Mouse (Mus musculus): ENCODE data around the gene Cyth1. TPM values are rescaled to one million over a fixed set of nuclear protein-coding genes. Genes with fewer than 3 reads are reported as not detected.

Gene Cyth1
- polyA plus RNA-seq, 1 experiment, result 19.5 TPM

DNA sequence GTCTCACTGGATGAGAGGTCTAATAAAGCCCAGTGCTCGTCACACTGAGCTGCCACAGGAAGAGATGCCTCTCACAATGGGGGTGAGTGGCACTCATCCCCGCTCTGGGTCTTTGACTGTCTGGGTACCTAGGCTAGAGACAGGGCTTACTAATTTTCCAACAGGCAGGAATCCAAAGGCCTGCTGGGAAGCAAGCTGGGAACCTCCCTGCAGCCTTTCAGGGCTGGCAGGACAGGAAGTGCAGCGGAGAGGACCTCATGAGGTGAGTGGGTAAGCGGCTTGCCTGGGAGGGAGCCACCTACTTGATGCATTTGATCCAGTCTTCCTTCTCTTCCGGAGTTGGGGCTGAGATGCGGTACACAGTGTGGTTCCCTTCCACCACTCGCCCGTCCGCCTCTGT, 79.7 kb downstream of the Cyth1 start:
- 86% methylated on average over 9 of the region's 9 CpGs for WGBS
- H3K27ac ChIP-seq (ENCODE audit: insufficient read depth, low read depth, low read length), result no peak overlapping the region
- no peaks in the 10 kb centered on the region for H3K4me1 ChIP-seq (ENCODE audit: control insufficient read depth, insufficient read depth, low read length)
- no peak overlapping the region for H3K4me3 ChIP-seq (ENCODE audit: insufficient read depth, low read depth, low read length)
- no peaks in the 10 kb centered on the region for H3K27me3 ChIP-seq (replicated peaks; ENCODE audit: control insufficient read depth, insufficient read depth, low read length)
- no peak for TF ChIP-seq POLR2A (IDR thresholded peaks at IDR 0.05; ENCODE audit: low read depth, low read length)
- no peak for TF ChIP-seq CTCF (conservative IDR thresholded peaks at IDR 0.05; ENCODE audit: insufficient read depth, insufficient read length, low read depth, low read length)
- peaks cover 1% of the 10 kb centered on the region; the same call in 1 of the 2 replicates for H3K36me3 ChIP-seq (ENCODE audit: control insufficient read depth, insufficient read depth, low read length)
- no peak for DNase-seq

DNA sequence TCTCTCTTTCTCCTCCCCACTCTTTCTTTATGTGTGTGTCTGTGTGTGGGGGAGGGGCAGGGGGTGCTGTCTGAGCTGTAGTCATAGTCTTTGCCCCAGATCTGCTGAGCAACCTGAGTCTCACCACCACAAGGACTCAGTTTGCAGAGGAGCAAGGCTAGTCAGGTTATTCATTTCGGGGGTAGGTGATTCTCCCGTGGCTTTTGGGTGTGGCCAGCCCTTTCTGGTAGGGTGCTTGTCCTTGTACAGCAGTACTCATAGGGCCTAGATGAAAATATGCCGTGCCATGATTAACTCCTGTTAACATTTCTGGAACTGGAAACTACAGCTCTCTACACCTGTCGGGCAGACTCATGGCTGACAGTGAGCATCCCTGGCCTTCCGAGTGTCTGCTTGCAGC, 81.8 kb downstream of the Cyth1 start:
- no peaks in the 10 kb centered on the region for H3K27me3 ChIP-seq (replicated peaks; ENCODE audit: control insufficient read depth, insufficient read depth, low read length)
- no peak overlapping the region for H3K4me3 ChIP-seq (ENCODE audit: insufficient read depth, low read depth, low read length)
- H3K27ac ChIP-seq (ENCODE audit: insufficient read depth, low read depth, low read length), result no peak overlapping the region
- no peak for DNase-seq
- H3K36me3 ChIP-seq (ENCODE audit: control insufficient read depth, insufficient read depth, low read length), result peaks cover 1% of the 10 kb centered on the region; the same call in 1 of the 2 replicates
- H3K4me1 ChIP-seq (ENCODE audit: control insufficient read depth, insufficient read depth, low read length), result no peaks in the 10 kb centered on the region
- WGBS, result 85% methylated on average over 5 of the region's 5 CpGs
- TF ChIP-seq CTCF (conservative IDR thresholded peaks at IDR 0.05; ENCODE audit: insufficient read depth, insufficient read length, low read depth, low read length) (no peak), POLR2A (IDR thresholded peaks at IDR 0.05; ENCODE audit: low read depth, low read length) (no peak)

DNA sequence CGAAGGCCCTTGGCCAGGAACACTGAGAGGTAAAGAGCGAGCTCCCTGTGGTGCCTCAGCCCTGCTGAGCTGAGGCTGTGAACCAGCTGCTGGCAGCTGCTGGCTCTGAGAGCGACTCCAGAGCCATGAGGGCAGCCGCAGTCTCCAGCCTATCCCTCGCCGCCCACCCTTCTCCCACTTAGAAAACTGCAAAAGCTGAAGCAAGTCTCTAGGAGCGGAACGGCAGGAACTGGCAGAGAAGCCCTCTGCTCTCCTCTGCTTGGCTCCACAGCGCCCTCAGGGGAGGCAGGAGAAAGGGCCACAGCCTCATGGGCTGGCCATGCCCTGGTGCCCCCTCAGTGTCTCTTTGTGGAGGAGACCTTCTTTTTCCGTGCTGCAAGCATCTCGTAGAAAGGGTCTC, 82.7 kb downstream of the Cyth1 start:
- Histone ChIP-seq H3K4me3 (ENCODE audit: insufficient read depth, low read depth, low read length) (no peak overlapping the region), H3K27ac (ENCODE audit: insufficient read depth, low read depth, low read length) (no peak overlapping the region), H3K27me3 (replicated peaks; ENCODE audit: control insufficient read depth, insufficient read depth, low read length) (no peaks in the 10 kb centered on the region), H3K4me1 (ENCODE audit: control insufficient read depth, insufficient read depth, low read length) (no peaks in the 10 kb centered on the region), H3K36me3 (ENCODE audit: control insufficient read depth, insufficient read depth, low read length) (peaks cover 1% of the 10 kb centered on the region; the same call in 1 of the 2 replicates)
- TF ChIP-seq CTCF (conservative IDR thresholded peaks at IDR 0.05; ENCODE audit: insufficient read depth, insufficient read length, low read depth, low read length) (no peak), POLR2A (IDR thresholded peaks at IDR 0.05; ENCODE audit: low read depth, low read length) (no peak)
- WGBS, result 72% methylated on average over 11 of the region's 11 CpGs
- DNase-seq, result no peak

DNA sequence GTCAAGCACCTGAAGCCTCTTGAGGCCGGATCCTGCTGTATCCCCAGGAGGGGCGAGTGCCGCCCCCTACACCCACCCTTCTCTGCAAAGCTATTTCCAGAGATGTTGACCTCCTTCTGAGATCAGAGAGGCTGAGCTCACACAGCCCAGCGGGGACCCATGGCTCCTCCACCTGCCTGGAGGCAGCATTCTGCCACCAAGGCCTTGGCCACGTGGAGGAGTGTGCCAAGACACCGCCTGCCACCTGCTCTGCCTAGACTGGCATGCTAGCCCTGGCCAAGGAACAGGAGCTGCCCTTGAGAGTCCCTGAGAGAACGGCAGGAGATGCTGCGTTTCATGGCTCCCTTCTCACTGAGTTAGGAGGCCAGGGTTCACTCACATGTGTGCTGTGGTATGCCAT, 83.8 kb downstream of the Cyth1 start:
- Histone ChIP-seq H3K27ac (ENCODE audit: insufficient read depth, low read depth, low read length) (no peak overlapping the region), H3K4me3 (ENCODE audit: insufficient read depth, low read depth, low read length) (no peak overlapping the region), H3K36me3 (ENCODE audit: control insufficient read depth, insufficient read depth, low read length) (peaks cover 1% of the 10 kb centered on the region; the same call in 1 of the 2 replicates), H3K27me3 (replicated peaks; ENCODE audit: control insufficient read depth, insufficient read depth, low read length) (no peaks in the 10 kb centered on the region), H3K4me1 (ENCODE audit: control insufficient read depth, insufficient read depth, low read length) (no peaks in the 10 kb centered on the region)
- no peak for DNase-seq
- whole genome bisulfite sequencing, result 73% methylated on average over 8 of the region's 8 CpGs
- TF ChIP-seq POLR2A (IDR thresholded peaks at IDR 0.05; ENCODE audit: low read depth, low read length) (no peak), CTCF (conservative IDR thresholded peaks at IDR 0.05; ENCODE audit: insufficient read depth, insufficient read length, low read depth, low read length) (no peak)

DNA sequence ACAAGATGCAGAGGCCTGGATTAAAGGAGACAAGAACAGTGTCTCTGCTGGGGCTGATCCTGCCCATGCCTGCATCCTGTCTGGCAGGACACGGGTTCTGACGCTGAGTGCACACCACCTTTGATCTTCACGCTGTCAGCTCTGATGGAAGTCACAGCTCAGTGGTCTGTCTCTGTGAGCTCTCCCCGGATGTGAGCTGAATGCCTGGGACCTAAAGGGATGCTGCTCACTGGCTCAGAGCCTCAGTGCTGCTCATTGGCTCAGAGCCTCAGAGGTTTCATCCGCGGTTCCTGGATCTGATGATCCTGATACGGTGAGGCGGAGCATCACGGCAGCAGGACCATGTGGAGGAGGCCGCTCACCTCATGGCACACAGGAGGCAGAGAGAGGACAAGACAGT, 86.1 kb downstream of the Cyth1 start:
- DNase-seq, result peak; percentile 44
- Histone ChIP-seq H3K36me3 (ENCODE audit: control insufficient read depth, insufficient read depth, low read length) (no peaks in the 10 kb centered on the region), H3K27me3 (replicated peaks; ENCODE audit: control insufficient read depth, insufficient read depth, low read length) (no peaks in the 10 kb centered on the region), H3K4me3 (ENCODE audit: insufficient read depth, low read depth, low read length) (no peak overlapping the region), H3K27ac (ENCODE audit: insufficient read depth, low read depth, low read length) (no peak overlapping the region), H3K4me1 (ENCODE audit: control insufficient read depth, insufficient read depth, low read length) (no peaks in the 10 kb centered on the region)
- TF ChIP-seq POLR2A (IDR thresholded peaks at IDR 0.05; ENCODE audit: low read depth, low read length), result no peak
- no peak for TF ChIP-seq CTCF (conservative IDR thresholded peaks at IDR 0.05; ENCODE audit: insufficient read depth, insufficient read length, low read depth, low read length)
- 45% methylated on average over 10 of the region's 10 CpGs for WGBS

DNA sequence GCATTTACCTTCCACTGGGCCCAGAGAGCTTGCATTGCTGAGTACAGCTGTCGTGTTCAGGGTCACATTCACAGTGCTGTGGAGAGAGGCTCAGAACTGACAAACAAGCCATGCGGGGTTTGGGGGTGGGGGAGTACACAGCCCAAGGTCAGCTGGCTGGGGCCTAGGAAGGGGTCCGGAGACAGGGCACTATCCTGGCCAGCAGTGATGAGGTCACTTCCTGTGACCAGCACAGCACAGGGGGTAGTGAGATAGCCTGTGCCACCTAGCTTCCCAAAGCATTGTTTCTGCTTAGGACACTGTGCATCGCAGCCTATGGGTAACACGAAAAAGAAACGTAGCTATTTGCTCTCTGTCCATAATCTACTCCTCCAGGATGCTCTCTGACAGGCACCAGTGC, 87.2 kb downstream of the Cyth1 start:
- no peaks in the 10 kb centered on the region for H3K27me3 ChIP-seq (replicated peaks; ENCODE audit: control insufficient read depth, insufficient read depth, low read length)
- no peaks in the 10 kb centered on the region for H3K36me3 ChIP-seq (ENCODE audit: control insufficient read depth, insufficient read depth, low read length)
- no peaks in the 10 kb centered on the region for H3K4me1 ChIP-seq (ENCODE audit: control insufficient read depth, insufficient read depth, low read length)
- no peak overlapping the region for H3K27ac ChIP-seq (ENCODE audit: insufficient read depth, low read depth, low read length)
- DNase-seq, result no peak
- 60% methylated on average over 6 of the region's 6 CpGs for WGBS
- no peak overlapping the region for H3K4me3 ChIP-seq (ENCODE audit: insufficient read depth, low read depth, low read length)
- TF ChIP-seq CTCF (conservative IDR thresholded peaks at IDR 0.05; ENCODE audit: insufficient read depth, insufficient read length, low read depth, low read length) (no peak), POLR2A (IDR thresholded peaks at IDR 0.05; ENCODE audit: low read depth, low read length) (no peak)

DNA sequence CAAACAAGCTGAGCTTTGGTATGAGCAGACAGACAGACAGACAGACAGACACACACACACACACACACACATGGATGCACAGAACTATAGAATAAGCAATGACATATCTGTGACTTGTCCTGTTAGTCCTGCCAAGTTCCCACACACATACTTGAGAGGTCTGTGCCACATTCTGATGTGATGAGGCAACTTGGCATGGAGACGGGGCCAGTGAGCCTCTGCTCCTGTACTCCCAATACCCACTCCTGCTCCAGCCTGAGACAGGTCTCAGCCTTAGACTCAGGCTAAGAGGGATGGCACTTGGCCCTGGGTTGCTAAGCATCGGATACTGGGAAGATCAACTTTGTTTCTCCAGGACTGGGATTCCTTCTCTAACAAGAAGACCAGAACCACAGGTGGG, 87.6 kb downstream of the Cyth1 start:
- 84% methylated on average over 2 of the region's 2 CpGs for WGBS
- no peaks in the 10 kb centered on the region for H3K36me3 ChIP-seq (ENCODE audit: control insufficient read depth, insufficient read depth, low read length)
- H3K4me3 ChIP-seq (ENCODE audit: insufficient read depth, low read depth, low read length), result no peak overlapping the region
- no peaks in the 10 kb centered on the region for H3K4me1 ChIP-seq (ENCODE audit: control insufficient read depth, insufficient read depth, low read length)
- no peak overlapping the region for H3K27ac ChIP-seq (ENCODE audit: insufficient read depth, low read depth, low read length)
- H3K27me3 ChIP-seq (replicated peaks; ENCODE audit: control insufficient read depth, insufficient read depth, low read length), result no peaks in the 10 kb centered on the region
- no peak for DNase-seq
- no peak for TF ChIP-seq CTCF (conservative IDR thresholded peaks at IDR 0.05; ENCODE audit: insufficient read depth, insufficient read length, low read depth, low read length)
- no peak for TF ChIP-seq POLR2A (IDR thresholded peaks at IDR 0.05; ENCODE audit: low read depth, low read length)

DNA sequence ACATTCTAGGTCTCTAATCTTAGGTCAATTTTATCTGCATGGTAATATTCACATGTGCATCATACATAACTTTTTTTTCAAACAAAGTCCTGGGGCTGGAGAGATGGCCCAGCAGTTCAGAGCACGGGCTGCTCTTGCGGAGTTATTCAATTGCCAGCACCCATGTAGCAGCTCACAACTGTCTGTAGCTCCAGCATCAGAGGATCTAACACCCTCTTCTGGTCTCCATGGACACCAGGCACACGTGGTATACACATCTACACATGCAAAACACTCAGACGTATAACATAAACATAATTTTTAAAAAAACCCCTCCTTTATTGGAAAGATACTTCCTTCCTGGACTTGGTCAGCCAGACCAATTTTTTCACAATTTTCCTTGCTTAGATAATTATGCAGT, 89.6 kb downstream of the Cyth1 start:
- H3K4me3 ChIP-seq (ENCODE audit: insufficient read depth, low read depth, low read length), result no peak overlapping the region
- no peak for TF ChIP-seq POLR2A (IDR thresholded peaks at IDR 0.05; ENCODE audit: low read depth, low read length)
- no peak for TF ChIP-seq CTCF (conservative IDR thresholded peaks at IDR 0.05; ENCODE audit: insufficient read depth, insufficient read length, low read depth, low read length)
- WGBS, result 79% methylated on average over 4 of the region's 4 CpGs
- no peaks in the 10 kb centered on the region for H3K36me3 ChIP-seq (ENCODE audit: control insufficient read depth, insufficient read depth, low read length)
- H3K27ac ChIP-seq (ENCODE audit: insufficient read depth, low read depth, low read length), result no peak overlapping the region
- H3K27me3 ChIP-seq (replicated peaks; ENCODE audit: control insufficient read depth, insufficient read depth, low read length), result no peaks in the 10 kb centered on the region
- H3K4me1 ChIP-seq (ENCODE audit: control insufficient read depth, insufficient read depth, low read length), result no peaks in the 10 kb centered on the region
- no peak for DNase-seq

Measured in kidney, adult 2 months (tissue).